Mouse (Mus musculus) stomach, embryonic 14.5 days (tissue): Measurements from ENCODE around the gene Rhobtb3. TPM values are rescaled to one million over a fixed set of nuclear protein-coding genes. Genes with fewer than 3 reads are reported as not detected.

Source experiments
- ATAC-seq: fragments of 200-750 bp; cut with Nextera tagmentation; 2 replicates; pipeline ENCODE4 v1.8.0; 2017; ENCODE audit warnings: low read depth, moderate TSS enrichment; ENCODE audit not compliant: insufficient number of reproducible peaks, insufficient read depth, low FRiP score
- H3K27ac ChIP-seq: fragments of 300-500 bp; sonication (generic); 2 replicates; pipeline ENCODE4 v1.5.1; 2014; ENCODE audit warnings: mild to moderate bottlenecking, low read length, moderate library complexity, mixed read lengths
- H3K27me3 ChIP-seq: fragments of 300-500 bp; sonication (generic); 2 replicates; pipeline ENCODE4 v1.6.1; 2014; ENCODE audit warnings: low read length, control low read depth, mixed read lengths; ENCODE audit not compliant: control insufficient read depth, insufficient read depth
- H3K36me3 ChIP-seq: fragments of 300-500 bp; sonication (generic); 2 replicates; pipeline ENCODE4 v1.6.1; 2014; ENCODE audit warnings: mild to moderate bottlenecking, control low read depth, low read length, moderate library complexity, mixed read lengths; ENCODE audit not compliant: control insufficient read depth, insufficient read depth
- H3K4me1 ChIP-seq: fragments of 300-500 bp; sonication (generic); 2 replicates; pipeline ENCODE4 v1.6.1; 2014; ENCODE audit warnings: low read length, control low read depth, mixed read lengths; ENCODE audit not compliant: control insufficient read depth, insufficient read depth
- H3K4me2 ChIP-seq: fragments of 300-500 bp; sonication (generic); replicated peaks from 2 replicates; pipeline ENCODE4 v1.6.1; 2014; ENCODE audit warnings: low read depth, low read length, control low read depth
- H3K4me3 ChIP-seq: fragments of 300-500 bp; sonication (generic); 2 replicates; pipeline ENCODE4 v1.5.1; 2014; ENCODE audit warnings: low read depth, low read length, control low read depth
- H3K9ac ChIP-seq: fragments of 300-500 bp; sonication (generic); replicated peaks from 2 replicates; pipeline ENCODE4 v1.6.1; 2014; ENCODE audit warnings: low read depth, mild to moderate bottlenecking, control low read depth, low read length, moderate library complexity, mixed read lengths
- H3K9me3 ChIP-seq: fragments of 300-500 bp; sonication (generic); 2 replicates; pipeline ENCODE4 v1.6.1; 2016; ENCODE audit warnings: low read depth, low read length, control low read depth; ENCODE audit not compliant: control insufficient read depth
- WGBS: fragments of 180-500 bp; shearing (Covaris S2); extraction: QIAGEN DNeasy Blood & Tissue Kit; methylation state at CpG from one replicate; pipeline ENCODE4 v1.1.7; 2014; 5-methylcytosine and 5-hydroxymethylcytosine counted together
- polyA plus RNA-seq: library from polyadenylated mRNA; unstranded; fragments of >200 nt; fragmentation: Nextera tagmentation; extraction: Ambion mirVana; gene quantifications from 2 replicates; pipeline ENCODE4 v1.2.1, GENCODE M21; 2014

The Rhobtb3 gene
- polyA plus RNA-seq, 1 experiment from 2014 or later, result 48.6 TPM

DNA sequence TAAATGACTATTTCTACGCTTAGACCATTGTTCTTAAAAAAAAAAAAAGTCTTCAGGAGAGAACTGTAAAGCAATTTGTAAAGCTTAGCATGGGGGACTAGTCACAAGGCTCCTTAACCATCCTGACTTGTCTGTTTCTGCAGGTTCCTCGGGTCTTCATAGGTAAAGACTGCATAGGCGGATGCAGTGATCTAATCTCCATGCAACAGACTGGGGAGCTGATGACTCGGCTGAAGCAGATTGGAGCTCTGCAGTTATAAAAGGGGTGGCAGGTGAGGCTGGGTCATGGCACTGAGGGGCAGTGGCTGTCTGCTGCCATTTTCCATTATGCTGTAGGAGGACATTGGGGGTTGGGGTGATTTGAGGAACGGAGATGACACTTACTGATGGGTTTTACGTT is 96.7 kb downstream of the Rhobtb3 start:
- Histone ChIP-seq H3K9me3 (no peaks in the 10 kb centered on the region), H3K4me3 (no peak overlapping the region), H3K27me3 (no peaks in the 10 kb centered on the region), H3K27ac (no peak overlapping the region), H3K4me1 (no peaks in the 10 kb centered on the region), H3K4me2 (no peak overlapping the region), H3K9ac (no peak overlapping the region), H3K36me3 (no peaks in the 10 kb centered on the region; the same call in 1 of the 2 replicates)
- WGBS, result 82% methylated on average over 6 of the region's 6 CpGs
- no peak for ATAC-seq

DNA sequence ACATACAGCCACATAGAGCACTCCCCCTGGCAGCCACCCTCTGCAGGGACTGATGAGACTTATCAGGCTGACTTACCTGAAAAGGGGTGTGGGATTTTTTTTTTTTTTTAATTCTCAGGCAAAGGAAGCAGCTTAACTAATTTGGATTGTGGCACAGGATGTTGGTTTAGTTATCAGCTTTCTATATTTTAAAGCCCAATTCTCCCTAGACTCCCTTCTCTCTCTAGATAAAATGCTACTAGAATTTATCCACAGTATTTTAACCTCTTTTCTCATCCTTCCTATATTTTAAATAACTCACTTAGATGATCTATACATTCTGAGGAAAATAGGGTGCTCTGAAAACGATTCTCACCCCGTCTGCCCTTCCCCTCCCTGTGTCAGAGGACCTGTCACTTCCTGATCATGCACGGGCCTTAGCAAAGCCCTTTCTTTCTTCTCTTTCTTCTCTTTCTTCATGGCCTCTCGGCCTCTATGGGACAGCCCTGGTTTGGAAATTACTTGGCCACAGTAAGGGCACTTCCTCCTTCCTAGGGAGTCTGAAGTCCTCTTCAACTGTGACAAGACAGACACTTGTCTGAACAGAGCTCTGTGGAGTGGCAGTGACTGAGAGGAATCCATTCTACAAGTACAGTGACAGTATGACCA is 98.1 kb downstream of the Rhobtb3 start:
- Histone ChIP-seq H3K4me2 (no peak overlapping the region), H3K27ac (no peak overlapping the region), H3K4me3 (no peak overlapping the region), H3K36me3 (no peaks in the 10 kb centered on the region; the same call in 1 of the 2 replicates), H3K27me3 (no peaks in the 10 kb centered on the region), H3K4me1 (peaks cover 11% of the 10 kb centered on the region), H3K9me3 (no peaks in the 10 kb centered on the region), H3K9ac (no peak overlapping the region)
- 74% methylated on average over 4 of the region's 4 CpGs for WGBS
- ATAC-seq, result no peak

DNA sequence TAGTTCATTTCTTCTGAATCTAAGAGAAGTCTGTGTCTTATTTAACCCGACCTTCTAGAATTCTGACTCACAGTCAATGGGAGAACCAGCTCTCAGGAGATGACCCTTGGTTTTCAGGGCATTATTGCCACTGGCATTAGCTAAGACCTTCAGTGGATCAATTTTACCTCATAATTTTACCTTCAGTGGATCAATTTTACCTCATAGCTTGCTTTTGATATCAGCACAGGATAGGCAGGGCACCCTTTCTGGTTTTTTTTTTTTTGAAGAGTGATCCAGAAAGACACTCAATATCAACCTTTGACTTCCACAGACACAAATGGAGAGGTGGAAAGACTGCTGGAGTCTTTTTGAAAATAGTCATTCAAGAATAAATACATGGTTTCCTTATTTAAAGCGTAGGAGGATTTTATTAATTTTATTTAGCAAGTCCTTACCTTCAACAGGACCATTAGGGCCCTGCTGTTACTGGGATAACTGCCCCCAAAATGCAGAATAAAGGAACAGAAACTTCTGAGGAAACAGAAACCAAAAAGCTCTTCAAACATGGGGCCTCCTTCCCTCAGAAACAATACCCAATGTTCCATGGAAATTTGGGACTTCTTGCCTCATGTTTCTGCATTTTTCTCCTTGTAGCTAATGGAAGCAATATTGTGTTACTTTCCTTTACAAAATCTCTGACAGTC is 98.7 kb downstream of the Rhobtb3 start:
- H3K9me3 ChIP-seq, result no peaks in the 10 kb centered on the region
- WGBS, result 92% methylated on average over 2 of the region's 2 CpGs
- H3K4me3 ChIP-seq, result no peak overlapping the region
- ATAC-seq, result no peak
- H3K9ac ChIP-seq, result no peak overlapping the region
- H3K4me1 ChIP-seq, result peaks cover 12% of the 10 kb centered on the region
- no peak overlapping the region for H3K27ac ChIP-seq
- no peaks in the 10 kb centered on the region for H3K27me3 ChIP-seq
- no peaks in the 10 kb centered on the region; the same call in 1 of the 2 replicates for H3K36me3 ChIP-seq
- H3K4me2 ChIP-seq, result no peak overlapping the region

DNA sequence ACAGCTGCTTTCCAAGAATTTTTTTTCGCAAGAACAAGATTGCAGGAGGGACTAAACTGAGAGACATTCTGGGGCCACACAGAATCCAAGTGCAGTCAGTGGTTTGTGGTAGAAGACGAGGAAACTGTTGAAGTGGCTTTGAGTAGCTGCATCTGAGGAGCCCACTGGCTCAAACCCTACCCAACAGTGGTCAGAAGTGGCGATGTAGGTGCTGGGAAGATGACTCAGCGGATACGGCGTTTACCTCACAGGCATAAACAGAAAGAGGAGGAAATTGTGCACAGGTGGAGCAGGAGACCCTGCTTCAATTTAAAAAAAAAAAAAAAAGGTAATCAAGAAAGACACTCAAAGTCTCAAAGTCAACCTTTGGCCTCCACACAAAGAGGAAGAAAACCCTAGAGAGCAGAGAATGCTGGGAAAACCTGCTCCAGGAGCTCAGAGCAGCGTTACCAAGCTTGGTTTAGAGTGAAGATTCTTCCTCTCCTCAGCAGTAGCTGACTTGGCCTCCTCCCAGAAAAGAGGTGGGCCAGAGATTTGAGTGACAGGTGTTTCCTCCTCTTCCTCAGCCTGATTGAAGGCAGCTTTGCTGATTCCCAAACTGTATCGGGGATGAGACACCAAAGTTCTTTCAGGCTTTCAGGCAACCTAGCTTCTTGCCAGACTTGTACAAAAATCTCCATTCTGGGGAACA is 99.6 kb downstream of the Rhobtb3 start:
- WGBS, result 74% methylated on average over 8 of the region's 8 CpGs
- H3K27me3 ChIP-seq, result no peaks in the 10 kb centered on the region
- H3K4me2 ChIP-seq, result no peak overlapping the region
- no peak overlapping the region for H3K9ac ChIP-seq
- H3K36me3 ChIP-seq, result no peaks in the 10 kb centered on the region; the same call in 1 of the 2 replicates
- H3K4me3 ChIP-seq, result no peak overlapping the region
- ATAC-seq, result no peak
- H3K4me1 ChIP-seq, result peaks cover 16% of the 10 kb centered on the region
- H3K9me3 ChIP-seq, result no peaks in the 10 kb centered on the region
- no peak overlapping the region for H3K27ac ChIP-seq

DNA sequence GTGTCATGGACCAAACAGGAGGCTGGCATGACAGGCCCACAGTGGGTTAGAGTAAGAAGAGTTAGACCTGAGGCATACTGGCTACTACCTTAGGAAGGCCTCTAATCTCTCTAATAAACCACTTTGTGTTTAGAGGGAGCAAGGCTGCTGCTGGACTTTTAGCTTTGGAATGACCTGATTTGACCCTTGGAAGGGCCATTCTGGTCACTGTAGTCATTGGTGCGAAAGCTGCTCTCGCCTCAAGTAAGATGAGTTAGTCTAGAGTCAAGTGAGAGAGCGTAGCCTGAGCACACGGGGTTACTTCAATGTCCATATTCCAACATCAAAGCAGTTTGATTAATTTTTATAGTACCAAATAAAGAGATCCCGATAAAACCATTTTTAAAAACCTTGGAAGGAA is 100.4 kb downstream of the Rhobtb3 start:
- H3K36me3 ChIP-seq, result no peaks in the 10 kb centered on the region; the same call in 1 of the 2 replicates
- H3K4me3 ChIP-seq, result no peak overlapping the region
- WGBS, result 83% methylated on average over 5 of the region's 5 CpGs
- H3K4me1 ChIP-seq, result peaks cover 19% of the 10 kb centered on the region
- H3K9me3 ChIP-seq, result no peaks in the 10 kb centered on the region
- H3K4me2 ChIP-seq, result no peak overlapping the region
- H3K27ac ChIP-seq, result no peak overlapping the region
- no peaks in the 10 kb centered on the region for H3K27me3 ChIP-seq
- no peak for ATAC-seq
- H3K9ac ChIP-seq, result no peak overlapping the region

DNA sequence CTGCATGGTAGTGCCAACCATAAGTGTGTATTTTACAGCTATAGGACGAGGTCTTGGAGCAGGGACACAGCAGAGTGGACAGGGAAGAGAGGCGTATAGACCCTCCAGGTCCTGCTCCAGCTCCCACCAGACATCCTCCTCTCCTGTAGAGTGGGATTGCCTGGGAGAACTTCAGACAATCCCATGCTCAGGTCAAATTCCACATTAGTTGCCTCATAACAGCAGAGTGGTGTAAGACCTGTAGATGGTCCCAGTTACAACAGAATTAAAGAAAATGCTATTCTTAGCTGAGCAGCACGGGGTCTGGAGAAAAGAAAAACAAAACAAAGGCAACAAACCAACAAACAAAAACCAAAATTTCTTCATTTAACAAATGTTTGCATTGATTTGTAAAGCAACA is 101.8 kb downstream of the Rhobtb3 start:
- Histone ChIP-seq H3K4me3 (peak overlapping the region; percentile 50; the same call in 1 of the 2 replicates), H3K27me3 (no peaks in the 10 kb centered on the region), H3K9me3 (no peaks in the 10 kb centered on the region), H3K27ac (no peak overlapping the region), H3K36me3 (no peaks in the 10 kb centered on the region), H3K4me1 (peaks cover 19% of the 10 kb centered on the region), H3K9ac (no peak overlapping the region), H3K4me2 (peak overlapping the region; percentile 52)
- ATAC-seq, result no peak
- 75% methylated on average over 3 of the region's 3 CpGs for WGBS

DNA sequence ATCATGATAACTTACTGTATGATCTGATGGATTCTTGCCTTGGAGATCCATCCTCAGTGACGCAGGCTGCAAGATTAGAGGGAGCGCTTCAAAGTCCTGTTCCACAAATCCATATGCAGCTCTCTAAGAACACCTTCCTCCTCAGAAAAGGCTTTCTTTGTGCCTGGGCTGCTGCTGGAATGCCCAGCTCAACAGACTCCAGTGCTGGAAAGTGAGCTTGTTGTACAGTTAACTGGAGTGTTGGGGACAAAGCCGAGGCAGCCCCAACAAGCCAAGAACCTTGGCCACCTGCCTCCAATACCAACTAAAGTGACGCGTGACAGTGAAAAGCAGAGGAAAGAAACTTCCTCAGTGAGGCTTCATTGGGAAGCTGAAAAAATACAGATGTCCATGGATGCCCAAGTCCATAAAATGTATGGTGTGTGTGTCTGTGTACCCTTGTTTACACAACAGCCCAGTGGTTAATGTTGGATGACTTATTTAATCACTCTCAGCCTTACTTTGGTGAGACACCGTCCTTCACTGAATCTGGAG is 102.9 kb downstream of the Rhobtb3 start:
- no peak for ATAC-seq
- H3K36me3 ChIP-seq, result no peaks in the 10 kb centered on the region
- peaks cover 19% of the 10 kb centered on the region for H3K4me1 ChIP-seq
- H3K9ac ChIP-seq, result 0 out of 2 replicates have a peak overlapping the region, but pooled peaks have one; percentile 28
- peak overlapping the region; percentile 81; the same call in 1 of the 2 replicates for H3K27ac ChIP-seq
- peak overlapping the region; percentile 52 for H3K4me2 ChIP-seq
- peak overlapping the region; percentile 50 for H3K4me3 ChIP-seq
- H3K9me3 ChIP-seq, result no peaks in the 10 kb centered on the region
- WGBS, result 39% methylated on average over 6 of the region's 6 CpGs
- H3K27me3 ChIP-seq, result no peaks in the 10 kb centered on the region

DNA sequence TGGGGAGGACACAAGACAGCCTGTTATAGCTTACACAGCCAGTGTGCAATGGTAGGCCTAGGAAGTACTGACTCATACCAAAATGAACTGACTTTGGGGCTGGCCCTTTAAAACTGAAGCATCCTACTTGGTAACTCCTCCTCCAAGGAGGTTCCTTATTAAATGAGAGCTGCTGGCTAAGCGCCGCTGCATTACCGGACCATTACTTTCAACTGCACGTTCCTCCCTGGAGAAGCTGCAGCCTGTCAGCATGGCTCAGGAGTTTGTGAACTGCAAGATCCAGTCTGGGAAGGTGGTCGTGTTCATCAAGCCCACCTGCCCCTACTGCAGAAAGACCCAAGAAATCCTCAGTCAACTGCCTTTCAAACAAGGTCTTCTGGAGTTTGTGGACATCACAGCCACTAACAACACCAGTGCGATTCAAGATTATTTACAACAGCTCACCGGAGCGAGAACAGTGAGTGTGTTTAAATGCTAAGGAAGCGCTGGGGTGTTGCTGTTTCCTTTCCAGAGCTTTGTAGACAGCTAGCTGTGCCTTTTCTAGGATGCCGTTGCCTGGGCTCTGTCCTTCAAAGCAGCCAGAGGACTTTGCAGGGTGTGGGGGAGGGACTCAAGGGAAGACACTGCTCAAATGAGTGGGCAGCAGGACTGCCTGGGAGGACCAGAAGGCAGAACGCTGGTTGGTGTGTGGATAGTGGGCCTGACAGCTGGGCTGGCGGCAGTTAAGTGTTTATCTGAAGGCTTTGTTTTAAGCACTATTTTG is 103.8 kb downstream of the Rhobtb3 start, which contains the start of gene Glrx:
TSS of gene Glrx (plus strand) at position 150 of the 763 bp plus-strand sequence.
- no peaks in the 10 kb centered on the region for H3K9me3 ChIP-seq
- peaks cover 19% of the 10 kb centered on the region for H3K4me1 ChIP-seq
- under 1% methylated on average over 12 of the region's 12 CpGs for WGBS
- peak within 1 kb of the TSS; percentile 50 for H3K4me3 ChIP-seq
- peak within 1 kb of the TSS; percentile 81 for H3K27ac ChIP-seq
- ATAC-seq, result peak; percentile 77
- no peaks in the 10 kb centered on the region for H3K27me3 ChIP-seq
- H3K4me2 ChIP-seq, result peak within 1 kb of the TSS; percentile 52
- H3K9ac ChIP-seq, result peak within 1 kb of the TSS; percentile 28
- H3K36me3 ChIP-seq, result no peaks in the 10 kb centered on the region
